Mouse (Mus musculus): ENCODE data around the gene Epha6.

Epha6 gene

DNA sequence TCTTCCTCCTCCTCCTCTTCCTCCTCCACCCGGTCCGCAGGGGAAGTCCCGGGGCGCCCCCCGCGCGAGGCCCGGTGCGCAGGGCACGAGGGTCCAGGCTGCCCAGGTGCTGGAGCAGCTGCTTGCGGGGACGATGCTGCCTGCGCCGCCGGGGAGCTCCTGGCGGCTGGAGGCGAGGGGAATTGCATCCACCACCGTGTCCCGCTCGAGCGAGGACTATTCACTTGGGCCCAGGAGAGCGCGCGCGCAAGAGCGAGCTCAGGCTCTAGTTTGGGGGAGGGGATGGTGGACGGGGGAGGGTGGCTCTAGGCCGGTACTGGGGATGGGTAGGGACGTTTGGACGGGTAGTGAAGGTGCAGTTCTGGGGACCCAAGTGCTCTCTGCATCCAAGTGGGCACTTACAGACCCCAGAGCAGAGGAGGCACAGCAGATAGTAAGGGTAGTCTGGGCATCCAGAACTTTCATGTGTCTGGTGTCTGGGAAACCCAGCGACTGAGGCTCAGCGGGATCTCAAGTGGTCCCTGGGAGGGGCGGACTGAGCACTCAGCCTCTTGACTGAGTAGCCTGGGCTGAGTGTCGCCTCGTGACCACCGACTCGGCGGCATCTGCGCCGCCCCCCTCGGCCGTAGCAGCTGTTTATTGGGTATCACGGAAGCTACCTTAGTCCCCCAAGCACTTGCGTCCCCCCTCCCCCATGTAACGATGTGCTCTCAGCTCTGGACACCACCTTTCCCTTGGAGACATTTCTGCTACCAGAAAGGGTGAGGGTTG is at the start of gene Epha6:
Gene Epha6, minus strand, starts transcription at position 471 of the 771 bp plus-strand sequence.
- DNase-seq = no peak

GRCm38 (mm10) chr16:60651716-60652115 is 46.4 kb upstream of the Epha6 start:
- DNase-seq = peak; percentile 3

DNA sequence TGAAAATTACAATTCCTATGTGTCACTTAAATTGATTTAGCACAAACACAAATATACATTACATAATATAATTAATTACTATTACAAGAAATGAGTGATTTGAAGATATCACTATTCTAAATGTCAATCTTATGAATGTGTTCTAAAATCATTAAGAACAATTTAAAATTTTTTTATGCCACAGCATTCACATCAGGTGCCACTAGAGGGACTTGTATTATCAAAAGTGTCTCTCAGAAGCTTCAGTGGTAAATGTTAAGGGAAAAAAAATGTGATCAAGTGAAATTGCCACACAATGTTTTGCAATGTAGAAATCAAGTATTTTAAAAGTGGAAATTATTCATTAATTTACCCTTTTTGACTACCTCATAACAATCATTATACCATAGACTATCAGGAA is 22.8 kb upstream of the Epha6 start:
- no peak for DNase-seq

DNA sequence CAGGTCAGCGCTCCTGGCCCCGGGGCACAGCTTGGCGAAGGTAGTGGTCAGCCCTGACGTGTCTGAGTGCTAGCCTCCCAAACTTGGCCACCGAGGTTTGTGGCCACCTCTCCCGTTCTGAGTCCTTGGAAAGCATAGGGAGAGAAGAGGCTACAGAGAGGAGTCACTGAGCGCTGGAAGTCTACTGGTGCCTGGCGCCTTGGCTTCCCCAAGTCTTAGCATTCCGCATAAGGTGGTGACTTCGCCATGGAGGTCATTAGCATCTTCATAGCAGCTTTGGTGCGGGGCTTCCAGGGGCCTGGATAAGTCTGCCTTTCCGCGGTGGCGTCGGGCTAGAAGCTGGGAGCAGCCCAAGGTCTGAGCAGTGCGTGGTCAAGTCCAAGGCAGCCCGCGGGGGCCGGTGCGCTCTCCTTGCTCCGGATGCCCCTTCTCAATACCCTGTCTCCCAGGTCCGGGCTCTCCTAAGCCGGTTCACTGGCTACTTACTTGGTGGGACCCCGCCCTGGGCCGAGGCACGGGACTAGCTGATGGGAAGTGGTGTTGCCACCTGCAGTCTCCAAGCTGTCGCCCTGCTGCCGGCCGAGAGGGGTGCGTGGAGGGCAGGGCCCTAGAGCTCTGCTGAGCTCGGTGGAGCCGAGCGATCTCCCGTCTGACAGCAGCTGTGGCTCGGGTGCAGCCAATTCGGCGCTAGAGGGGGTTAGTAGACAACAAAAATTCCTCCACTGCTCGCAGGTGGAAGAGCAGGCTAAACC is 677 bp upstream of the Epha6 start:
- DNase-seq = peak; percentile 38

- no peak for DNase-seq
Measured at GRCm38 (mm10) chr16:60604613-60605012, 718 bp downstream of the Epha6 start.

DNA sequence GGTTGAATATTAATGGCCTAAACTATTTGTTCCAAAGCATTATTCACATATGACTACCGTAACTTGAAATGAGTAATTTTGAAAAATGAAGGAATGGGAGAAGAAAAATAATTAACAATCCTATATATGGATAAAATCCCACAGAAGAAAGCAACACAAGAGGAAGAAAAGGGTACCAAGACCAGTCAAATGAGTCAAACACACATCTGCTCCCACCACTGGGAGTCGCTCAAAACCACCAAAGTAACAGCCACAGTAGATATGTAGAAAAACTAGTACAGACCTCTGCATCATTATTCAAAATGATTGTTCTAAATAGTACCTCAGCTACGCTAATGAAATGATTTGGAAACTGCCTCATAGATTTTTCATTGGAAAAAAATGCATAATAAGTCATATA is 20.0 kb downstream of the Epha6 start:
- no peak for DNase-seq

DNA sequence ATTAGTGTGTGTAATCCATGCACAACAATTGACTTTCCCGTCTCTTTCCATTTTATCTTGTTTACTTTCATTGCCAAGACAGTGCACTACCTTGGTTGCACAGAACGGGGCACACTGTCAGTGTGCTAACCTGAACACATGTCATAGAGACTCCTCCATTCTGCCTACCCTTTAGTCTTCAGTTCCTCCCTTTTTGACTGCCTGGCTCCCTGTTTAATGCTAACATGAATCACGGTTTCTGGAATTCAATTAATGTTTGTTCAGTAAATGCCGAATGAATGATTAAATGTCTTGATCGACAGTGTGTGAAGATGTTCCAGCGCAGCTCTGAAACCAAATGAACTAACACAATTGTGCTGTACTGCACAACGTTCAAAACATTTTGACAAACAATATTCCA is 20.6 kb downstream of the Epha6 start:
- no peak for DNase-seq

DNA sequence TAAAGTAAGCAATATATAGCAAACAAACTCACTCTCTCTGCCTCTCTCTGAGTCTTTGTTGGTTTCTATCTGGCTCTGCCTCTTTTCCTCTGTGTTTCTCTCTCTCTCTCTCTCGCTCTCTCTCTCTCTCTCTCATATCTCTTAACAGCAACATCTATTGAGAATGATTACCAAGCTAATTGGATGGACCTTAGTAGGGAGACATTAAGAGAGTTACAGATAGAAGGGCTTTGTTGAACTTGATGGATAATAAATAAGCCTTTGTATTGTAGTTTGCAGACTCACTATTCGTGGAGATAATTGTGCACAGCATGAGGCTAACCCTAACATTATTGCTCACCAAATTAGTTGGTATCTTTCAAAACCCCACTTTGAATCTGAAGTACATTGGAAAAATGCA is 34.8 kb downstream of the Epha6 start:
- DNase-seq = no peak

DNA sequence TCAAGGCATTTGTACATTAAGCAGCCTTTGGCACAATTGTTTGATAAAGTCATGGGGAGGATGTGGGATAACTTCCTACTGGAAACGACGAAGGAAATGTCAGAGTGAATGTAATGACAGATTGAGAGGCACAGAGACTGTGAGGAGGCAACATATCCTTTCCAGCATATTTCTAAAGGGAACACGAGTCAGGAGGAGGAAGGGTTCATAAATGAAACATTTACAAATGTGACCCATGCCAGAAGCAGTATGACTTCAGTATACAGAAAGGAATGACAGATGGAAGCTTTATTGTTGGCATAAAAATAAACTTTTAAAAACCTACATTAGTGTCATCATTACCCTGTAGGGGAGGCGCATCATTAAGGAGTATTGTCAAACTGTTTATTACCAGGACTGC is 60.9 kb downstream of the Epha6 start:
- DNase-seq = no peak

DNA sequence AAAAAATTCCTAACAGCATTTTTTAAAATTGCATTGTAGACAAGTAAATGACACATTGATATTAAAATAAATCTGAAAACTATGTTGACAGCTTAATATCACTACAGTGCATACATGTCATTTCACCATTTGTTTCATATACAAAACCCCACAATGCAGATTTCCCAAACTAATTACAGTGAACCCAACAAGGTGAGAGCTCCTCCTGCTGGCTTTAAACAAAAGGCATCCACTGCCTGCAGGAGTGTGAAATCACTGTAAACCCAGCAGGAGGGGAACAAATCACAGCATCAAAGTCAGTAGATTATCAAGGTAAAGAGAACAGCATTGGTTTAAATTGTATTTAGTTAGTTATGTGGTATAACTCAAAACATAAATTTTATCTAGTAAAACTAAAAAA is 67.1 kb downstream of the Epha6 start:
- peak; percentile 3 for DNase-seq

- no peak for DNase-seq
Measured at GRCm38 (mm10) chr16:60509707-60510106, 95.6 kb downstream of the Epha6 start.

DNA sequence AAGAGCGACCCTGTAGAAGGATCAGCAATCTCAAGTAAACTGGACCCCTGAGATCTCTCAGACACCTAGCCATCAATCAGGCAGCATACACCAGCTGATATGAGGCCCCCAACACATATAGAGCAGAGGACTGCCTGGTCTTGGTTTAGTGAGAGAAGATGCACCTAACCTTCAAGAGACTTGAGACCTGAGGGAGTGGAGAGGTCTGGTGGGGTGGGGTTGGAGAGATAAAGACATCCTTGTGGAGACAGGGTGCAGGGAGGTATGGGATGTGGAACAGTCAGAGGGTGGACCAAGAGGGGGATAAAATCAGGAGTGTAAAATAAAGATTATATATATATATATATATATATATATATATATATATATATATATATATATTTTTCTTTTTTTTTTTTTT is 105.8 kb downstream of the Epha6 start:
- no peak for DNase-seq

- no peak for DNase-seq
Measured at GRCm38 (mm10) chr16:60475776-60476175, 129.6 kb downstream of the Epha6 start.

DNA sequence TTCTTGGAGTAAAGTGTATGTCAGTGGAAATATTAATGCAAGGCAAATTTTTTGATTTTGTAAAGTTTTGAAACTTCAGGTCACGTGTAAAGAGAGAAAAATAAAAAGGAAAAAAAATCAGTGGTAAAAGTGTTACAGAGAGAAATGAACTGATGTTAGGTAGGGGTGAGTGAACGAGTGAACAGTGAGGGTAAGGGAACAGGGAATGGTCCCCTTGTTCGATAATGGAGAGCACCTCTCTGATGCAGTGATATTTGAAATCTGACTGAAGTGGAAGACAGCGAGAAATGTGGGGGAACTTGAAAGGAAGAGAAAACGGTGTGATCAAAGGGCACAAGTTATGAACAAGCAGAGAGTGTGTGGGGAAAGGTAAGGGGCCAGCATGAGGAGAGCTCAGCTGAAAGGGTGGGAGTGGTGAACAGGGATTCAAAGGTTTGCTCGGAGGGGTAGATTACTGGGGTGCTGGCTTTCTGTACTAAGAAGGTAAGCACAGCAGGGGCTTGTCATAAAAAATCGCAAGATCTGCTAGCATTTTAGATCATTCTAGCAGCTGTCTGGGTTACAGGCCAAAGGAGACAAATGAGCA is 137.0 kb downstream of the Epha6 start:
- no peak for DNase-seq

DNA sequence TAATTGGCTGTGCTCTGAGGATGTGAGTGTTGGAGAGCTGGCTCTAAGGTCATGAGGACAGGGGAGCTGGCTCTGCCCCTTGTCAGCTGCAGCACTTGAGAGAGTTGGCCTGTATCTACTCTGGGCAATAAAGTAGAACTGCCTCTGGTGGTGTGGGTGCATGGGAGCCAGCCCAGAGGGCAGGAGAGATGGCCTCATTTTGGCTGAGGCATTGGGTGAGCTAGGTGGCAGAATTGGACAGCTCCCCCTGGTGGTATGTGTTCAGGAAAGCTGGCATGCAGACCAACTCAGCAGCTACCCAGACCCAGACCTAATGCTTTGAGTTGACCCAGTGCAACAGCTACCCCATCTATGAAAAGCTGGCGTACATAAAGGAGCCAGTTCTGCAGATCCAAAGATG is 170.0 kb downstream of the Epha6 start:
- DNase-seq = no peak

GRCm38 (mm10) chr16:60434241-60434640 is 171.1 kb downstream of the Epha6 start:
- no peak for DNase-seq

DNA sequence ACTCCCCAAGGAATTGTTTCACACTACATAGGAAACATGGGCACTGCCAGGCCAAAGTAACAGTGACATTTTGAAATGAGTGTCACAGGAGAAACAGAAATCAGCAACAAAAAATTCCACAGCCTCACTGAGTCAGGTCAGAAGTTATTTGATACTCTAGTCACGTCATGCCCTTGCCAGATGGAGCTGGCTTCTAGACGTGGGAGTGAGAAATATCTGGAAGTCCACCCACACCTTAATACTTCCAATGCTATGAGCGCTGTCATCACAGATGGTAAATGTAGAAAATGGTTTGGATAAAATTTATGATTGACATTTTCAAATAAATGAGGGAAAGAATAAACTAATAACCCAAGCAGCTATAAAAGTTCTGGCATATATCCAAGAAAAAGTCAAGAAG is 210.0 kb downstream of the Epha6 start:
- no peak for DNase-seq

GRCm38 (mm10) chr16:60392961-60393360 is 212.4 kb downstream of the Epha6 start:
- DNase-seq = no peak

DNA sequence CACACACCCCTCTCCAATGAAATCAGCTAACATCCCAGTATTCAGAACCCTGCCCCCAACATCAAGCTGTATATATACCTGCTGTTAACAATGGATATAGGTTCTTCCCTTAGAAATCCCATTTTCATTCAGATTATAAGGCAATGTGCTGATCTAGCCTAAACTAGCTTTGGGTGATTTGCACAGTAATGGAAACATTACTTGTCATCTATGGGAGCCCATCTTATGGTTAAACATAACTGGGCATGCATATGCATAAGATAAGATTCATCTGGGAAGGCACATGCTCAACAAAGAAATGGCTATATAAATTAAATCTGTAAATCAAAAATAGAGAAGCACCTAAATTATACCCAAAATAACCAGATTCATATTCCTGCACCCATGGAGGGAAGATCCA is 230.2 kb downstream of the Epha6 start:
- DNase-seq = no peak

DNA sequence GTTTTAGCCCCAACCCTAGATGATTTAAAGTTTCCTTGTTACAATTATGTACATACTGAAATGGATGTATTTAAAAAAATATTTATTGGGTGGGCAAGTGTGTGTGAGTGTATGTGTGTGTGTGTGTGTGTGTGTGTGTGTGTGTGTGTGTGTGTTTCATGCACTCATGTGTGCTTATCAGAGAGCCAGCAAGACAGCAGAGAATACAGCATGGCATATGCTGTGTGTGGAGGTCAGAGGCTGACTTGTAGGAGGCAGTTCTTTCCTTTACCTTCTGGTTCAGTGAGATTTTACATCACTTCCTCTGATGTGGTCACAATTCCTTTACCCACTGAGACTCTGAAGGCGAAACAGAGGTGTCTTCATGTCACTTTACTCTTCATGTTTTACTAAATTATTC is 321.4 kb downstream of the Epha6 start:
- DNase-seq = no peak

GRCm38 (mm10) chr16:60274109-60274508 is 331.2 kb downstream of the Epha6 start:
- no peak for DNase-seq

DNA sequence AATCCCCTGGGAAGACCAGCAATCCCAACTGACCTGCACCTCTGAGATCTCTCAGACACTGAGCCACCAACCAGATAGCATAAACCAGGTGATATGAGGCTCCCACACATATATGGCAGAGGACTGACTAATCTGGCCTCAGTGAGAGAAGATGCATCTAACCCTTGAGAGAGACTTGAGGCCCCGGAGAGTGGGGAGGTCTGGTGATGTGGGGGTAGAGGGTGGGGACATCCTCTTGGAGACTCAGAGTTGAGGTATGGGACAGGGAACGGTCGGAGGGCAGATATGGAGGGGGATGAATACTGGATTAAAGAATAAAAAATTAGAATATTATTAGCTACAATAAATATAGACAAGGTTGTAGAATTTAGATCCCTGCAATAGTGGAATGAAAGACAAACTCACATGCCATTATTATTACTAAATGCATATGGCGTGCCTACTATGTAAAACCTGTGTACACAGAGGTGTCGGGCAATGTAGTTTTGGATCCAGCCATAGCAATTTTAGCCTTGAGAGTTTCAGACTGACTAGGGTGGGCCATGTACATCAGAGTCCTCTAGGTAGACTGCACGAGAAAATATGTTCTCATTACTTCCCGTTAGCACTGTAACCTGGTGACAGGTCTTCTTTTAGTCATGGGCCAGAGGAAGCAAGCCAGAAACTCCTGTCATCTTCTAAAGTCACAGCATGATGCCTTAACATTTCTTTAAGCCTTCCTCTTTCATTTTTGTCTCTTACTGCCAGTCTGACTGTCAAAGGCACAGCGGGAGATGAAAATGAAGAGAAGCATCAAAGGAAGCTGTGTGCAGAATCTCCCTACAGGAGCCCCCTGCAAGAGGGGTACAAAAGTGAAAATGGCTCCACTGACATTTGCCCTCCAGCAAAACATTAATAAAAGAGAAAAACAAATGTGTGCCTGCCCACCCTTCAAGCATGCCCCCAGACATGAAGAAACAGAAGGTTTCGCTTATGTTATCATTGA is 338.7 kb downstream of the Epha6 start:
- DNase-seq = no peak

Measured in cerebellum, adult 9-10 months (tissue).